In genomic region chr4:99119051-99119450, GRCm38 (mm10) we compare ENCODE assay signal across 8 mouse cellular contexts. TPM values are rescaled to one million over a fixed set of nuclear protein-coding genes. Genes with fewer than 3 reads are reported as not detected.
DNase-seq lines count a peak whose midpoint lies in the region; ATAC-seq and TF ChIP-seq lines count a peak whose summit lies in the region.
"Had no signal": no experiment of that assay in that cellular context is flagged by ENCODE, and none has a peak within 500 bp of the region (broad histone marks: within the 10 kb centered on the region; RNA-seq: fewer than 3 reads in every experiment).

No protein-coding gene starts in this region.

- no peak for TF ChIP-seq CTCF in lung, embryonic 14.5 days (IDR thresholded peaks at IDR 0.05; ENCODE audit: low read depth)

- H3K4me2 ChIP-seq in lung, embryonic 14.5 days = peak overlapping the region; percentile 90
- peak overlapping the region; percentile 69 for H3K4me2 ChIP-seq in forebrain, embryonic 12.5 days
- H3K4me2 ChIP-seq in limb, embryonic 13.5 days (replicated peaks) = peak overlapping the region; percentile 62
- peak overlapping the region; percentile 45 for H3K4me2 ChIP-seq in stomach, embryonic 15.5 days

- 25% methylated on average over 5 of the region's 5 CpGs for WGBS in lung, embryonic 14.5 days
- 56% methylated on average over 5 of the region's 5 CpGs for WGBS in forebrain, embryonic 12.5 days
- 55% methylated on average over 5 of the region's 5 CpGs for WGBS in limb, embryonic 13.5 days
- 32% methylated on average over 5 of the region's 5 CpGs for WGBS in stomach, embryonic 15.5 days

- H3K9ac ChIP-seq in lung, embryonic 14.5 days = 0 out of 2 replicates have a peak overlapping the region, but pooled peaks have one; percentile 3
- peak overlapping the region; percentile 38 for H3K9ac ChIP-seq in forebrain, embryonic 12.5 days
- peak overlapping the region; percentile 45 for H3K9ac ChIP-seq in limb, embryonic 13.5 days
- no peak overlapping the region for H3K9ac ChIP-seq in stomach, embryonic 15.5 days

- peaks cover 11% of the 10 kb centered on the region for H3K4me1 ChIP-seq in lung, embryonic 14.5 days (ENCODE audit: insufficient read depth)
- peaks cover 48% of the 10 kb centered on the region for H3K4me1 ChIP-seq in forebrain, embryonic 12.5 days
- H3K4me1 ChIP-seq in limb, embryonic 13.5 days = peaks cover 54% of the 10 kb centered on the region
- H3K4me1 ChIP-seq in stomach, embryonic 15.5 days = peaks cover 21% of the 10 kb centered on the region

- no peaks in the 10 kb centered on the region for H3K9me3 ChIP-seq in lung, embryonic 14.5 days (ENCODE audit: low read depth, low read length)
- no peaks in the 10 kb centered on the region for H3K9me3 ChIP-seq in forebrain, embryonic 12.5 days
- no peaks in the 10 kb centered on the region for H3K9me3 ChIP-seq in limb, embryonic 13.5 days
- no peaks in the 10 kb centered on the region for H3K9me3 ChIP-seq in stomach, embryonic 15.5 days

- ATAC-seq in lung, embryonic 14.5 days (ENCODE audit: insufficient read depth) = no peak
- ATAC-seq in forebrain, embryonic 12.5 days (ENCODE audit: low FRiP score) = no peak
- no peak for ATAC-seq in limb, embryonic 13.5 days (ENCODE audit: low FRiP score, low read depth)
- no peak for ATAC-seq in stomach, embryonic 15.5 days (ENCODE audit: insufficient read depth, low FRiP score, low read depth)

- H3K4me3 ChIP-seq in lung, embryonic 14.5 days (ENCODE audit: low read depth, low read length) = peak overlapping the region; percentile 97; the same call in 1 of the 2 replicates
- H3K4me3 ChIP-seq in forebrain, embryonic 12.5 days (replicated peaks) = peak overlapping the region; percentile 29
- H3K4me3 ChIP-seq in limb, embryonic 13.5 days = peak overlapping the region; percentile 30
- peak overlapping the region; percentile 18; the same call in 1 of the 2 replicates for H3K4me3 ChIP-seq in stomach, embryonic 15.5 days (replicated peaks)

- H3K27me3 ChIP-seq in lung, embryonic 14.5 days (ENCODE audit: insufficient read depth, low read length) = no peaks in the 10 kb centered on the region
- no peaks in the 10 kb centered on the region for H3K27me3 ChIP-seq in forebrain, embryonic 12.5 days
- H3K27me3 ChIP-seq in limb, embryonic 13.5 days = no peaks in the 10 kb centered on the region
- no peaks in the 10 kb centered on the region for H3K27me3 ChIP-seq in stomach, embryonic 15.5 days (replicated peaks)

- no peak for DNase-seq in lung, embryonic 14.5 days
- DNase-seq in lung, postnatal 25 days (ENCODE audit: low spot score) = no peak
- no peak for DNase-seq in cerebellum, postnatal 25 days
- DNase-seq in layer of hippocampus, postnatal 36 days = no peak
- DNase-seq: lung, adult 2 months had no signal

- no peak overlapping the region for H3K27ac ChIP-seq in lung, embryonic 14.5 days (ENCODE audit: low read depth)
- no peak overlapping the region for H3K27ac ChIP-seq in forebrain, embryonic 12.5 days
- H3K27ac ChIP-seq in limb, embryonic 13.5 days = no peak overlapping the region
- no peak overlapping the region for H3K27ac ChIP-seq in stomach, embryonic 15.5 days

- H3K36me3 ChIP-seq in lung, embryonic 14.5 days (ENCODE audit: insufficient read depth) = no peaks in the 10 kb centered on the region
- H3K36me3 ChIP-seq in forebrain, embryonic 12.5 days (replicated peaks) = no peaks in the 10 kb centered on the region
- no peaks in the 10 kb centered on the region for H3K36me3 ChIP-seq in limb, embryonic 13.5 days
- H3K36me3 ChIP-seq in stomach, embryonic 15.5 days = no peaks in the 10 kb centered on the region

RNA-seq across cellular contexts. Expression of gene Dock7, which starts 1.7 kb away (rescaled TPM):
- polyA plus RNA-seq in lung, embryonic 14.5 days (2014; fragmentation: Nextera tagmentation; extraction: Ambion mirVana) = 77.3 and 78.4 TPM in 2 replicates
- polyA plus RNA-seq in forebrain, embryonic 12.5 days (2016; fragmentation: Nextera tagmentation; extraction: Ambion mirVana) = 122 and 129 TPM in 2 replicates
- polyA plus RNA-seq in limb, embryonic 13.5 days (2015; fragmentation: Nextera tagmentation; extraction: Ambion mirVana) = 67.1 and 70.4 TPM in 2 replicates
- 41.7 and 48.8 TPM in 2 replicates for polyA plus RNA-seq in stomach, embryonic 15.5 days (2015; fragmentation: Nextera tagmentation; extraction: Ambion mirVana)
- total RNA-seq in layer of hippocampus, postnatal 36 days (2021) = 10 to 100 TPM; 33.4 to 35.9 TPM

Comparison
In these comparisons a context has a peak if more than half of its experiments do, and no peak if none do; other contexts are left out.
1. H3K4me3 ChIP-seq: peak in every context shown above with its lines; median percentile 97 in lung, embryonic 14.5 days; 30 in limb, embryonic 13.5 days; 29 in forebrain, embryonic 12.5 days; 18 in stomach, embryonic 15.5 days.